Mouse (Mus musculus) splenic B cell, adult 2 months (primary cell): ENCODE results near the gene Ly6g6d.
A peak's percentile ranks its signal among the peaks of the same experiment; 100 is the strongest.

Source experiments
- DNase-seq: peaks from one replicate; pipeline ENCODE4 v3.0.0-alpha.2; 2011; ENCODE audit warnings: low read depth, low spot score
- H3K27me3 ChIP-seq: 2 replicates; pipeline ENCODE4 v1.6.1; 2012; ENCODE audit warnings: mild to moderate bottlenecking, low read length, moderate library complexity, mixed read lengths; ENCODE audit not compliant: control insufficient read depth, poor library complexity, insufficient read depth, severe bottlenecking
- H3K36me3 ChIP-seq: 2 replicates; pipeline ENCODE4 v1.6.1; 2012; ENCODE audit warnings: mild to moderate bottlenecking, low read length, moderate library complexity, mixed read lengths; ENCODE audit not compliant: control insufficient read depth, poor library complexity, insufficient read depth, severe bottlenecking

The Ly6g6d gene

DNA sequence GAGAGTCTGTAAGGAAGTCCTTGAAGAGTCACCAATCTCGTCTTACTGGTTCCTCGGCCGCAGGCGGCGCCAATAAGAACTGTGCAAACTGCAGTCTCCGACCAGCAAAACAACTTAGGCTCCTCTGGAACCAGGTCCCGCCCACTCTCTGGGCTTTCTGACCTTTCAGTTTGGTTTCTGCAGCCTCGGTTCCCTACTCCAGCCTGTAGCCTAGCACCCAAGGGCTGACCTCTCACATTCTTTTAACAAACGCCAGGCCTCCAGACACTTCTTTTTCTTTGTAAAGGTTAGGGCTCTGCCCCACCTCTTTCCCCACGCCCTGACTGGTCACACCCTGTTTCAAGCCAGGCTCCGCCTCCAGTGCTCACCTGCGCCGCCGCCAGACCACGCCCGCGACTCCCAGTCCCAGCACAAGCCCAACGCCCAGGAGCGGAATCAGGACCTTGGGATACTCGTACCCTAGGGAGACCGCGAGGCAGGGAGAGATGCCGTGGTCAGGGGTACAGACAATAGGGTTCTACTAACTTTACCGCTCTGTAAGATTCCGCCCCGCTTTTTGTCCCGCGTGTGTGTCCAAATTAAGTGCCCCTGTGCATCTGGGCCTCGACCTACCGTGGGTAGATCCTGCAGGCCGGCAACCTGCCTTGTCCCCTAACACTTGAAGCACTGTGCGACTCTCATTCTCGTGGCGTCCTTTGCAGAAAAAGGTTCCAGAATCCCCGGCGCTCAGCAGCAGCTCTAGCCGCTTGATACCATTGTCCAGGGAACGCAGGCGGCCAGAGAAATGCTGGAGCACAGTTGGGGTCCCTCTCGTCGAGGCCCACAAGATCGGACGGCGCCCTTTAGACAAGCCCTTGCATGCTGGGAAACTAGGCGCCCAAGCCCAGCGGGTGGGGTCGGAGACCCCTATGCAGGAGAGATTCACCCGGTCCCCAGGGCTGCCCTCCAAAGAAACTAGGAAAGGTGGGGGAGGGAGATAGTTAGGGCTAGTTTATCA lies 12.6 kb downstream of the Ly6g6d start, which contains the start of gene Ly6g6c:
Gene Ly6g6c (plus strand): TSS at position 438 of the 997 bp plus-strand sequence.
- Histone ChIP-seq H3K36me3 (no peaks in the 10 kb centered on the region), H3K27me3 (no peaks in the 10 kb centered on the region)
- peak; percentile 44 for DNase-seq

DNA sequence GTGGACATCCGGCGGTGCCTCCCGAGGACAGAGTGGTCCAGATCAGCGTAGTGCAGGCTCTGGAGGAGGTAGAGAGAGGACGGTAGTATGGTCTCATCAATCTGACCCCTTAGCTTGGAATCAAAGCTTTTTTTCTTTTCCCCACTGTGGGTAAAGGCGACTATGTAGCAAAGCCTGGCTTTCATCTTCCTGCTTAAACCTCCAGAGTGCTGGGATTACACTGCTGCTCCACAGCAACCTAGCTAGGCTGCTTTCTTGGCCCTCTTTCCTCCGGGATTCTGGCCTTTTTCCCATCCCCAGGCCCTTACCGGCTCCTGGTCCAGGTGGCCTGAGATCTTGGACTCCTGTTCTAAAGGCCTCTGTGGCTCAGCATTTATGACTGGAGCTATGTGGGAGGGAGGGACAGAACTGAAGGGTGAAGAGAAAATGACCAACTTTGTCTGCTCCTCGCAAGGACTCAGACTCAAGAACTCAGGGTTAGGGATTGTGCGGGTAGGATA lies 13.4 kb downstream of the Ly6g6d start:
- DNase-seq: no peak
- H3K36me3 ChIP-seq: no peaks in the 10 kb centered on the region
- H3K27me3 ChIP-seq: no peaks in the 10 kb centered on the region

DNA sequence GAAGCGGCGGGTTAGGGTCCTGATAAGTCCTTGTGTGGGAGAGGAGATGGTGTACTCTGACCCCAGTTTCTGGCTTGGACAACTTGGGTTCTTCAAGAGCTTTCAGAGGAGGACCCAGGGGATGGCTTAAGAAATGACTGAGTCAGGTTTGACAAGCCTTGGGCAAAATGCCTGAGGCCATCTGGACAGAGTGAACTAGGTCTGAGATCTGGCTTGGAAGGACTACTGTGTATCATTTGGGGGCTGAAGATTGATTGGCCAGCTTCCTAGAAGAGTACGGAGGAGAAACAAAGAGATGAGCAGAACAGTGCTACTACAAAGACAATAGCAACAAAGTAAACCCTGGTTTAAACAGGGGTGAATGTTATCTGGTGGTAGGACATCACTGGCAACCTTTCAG lies 14.4 kb downstream of the Ly6g6d start:
- Histone ChIP-seq H3K36me3 (no peaks in the 10 kb centered on the region; the same call in 1 of the 2 replicates), H3K27me3 (no peaks in the 10 kb centered on the region)
- DNase-seq: no peak

DNA sequence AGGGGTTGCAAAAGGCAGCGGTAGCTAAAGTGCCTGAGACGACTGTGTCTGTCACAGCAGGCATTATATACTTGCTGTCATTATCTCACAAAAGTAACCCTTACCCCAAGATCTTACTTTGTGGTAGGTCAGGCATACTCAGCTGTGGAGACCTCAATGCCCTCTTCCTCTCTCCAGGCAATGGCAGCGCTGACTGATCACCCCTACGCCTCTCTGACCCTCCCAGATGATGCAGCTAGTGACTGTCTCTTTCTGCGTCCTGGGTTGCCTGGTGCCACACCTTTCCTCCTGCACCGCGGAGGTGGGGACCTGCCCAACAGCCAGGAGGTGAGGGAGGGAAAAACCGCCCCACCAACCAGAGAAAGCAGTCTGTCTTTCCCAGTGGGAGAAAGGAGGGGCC lies 16.6 kb downstream of the Ly6g6d start:
- Histone ChIP-seq H3K27me3 (no peaks in the 10 kb centered on the region), H3K36me3 (peaks cover 5% of the 10 kb centered on the region)
- DNase-seq: no peak

DNA sequence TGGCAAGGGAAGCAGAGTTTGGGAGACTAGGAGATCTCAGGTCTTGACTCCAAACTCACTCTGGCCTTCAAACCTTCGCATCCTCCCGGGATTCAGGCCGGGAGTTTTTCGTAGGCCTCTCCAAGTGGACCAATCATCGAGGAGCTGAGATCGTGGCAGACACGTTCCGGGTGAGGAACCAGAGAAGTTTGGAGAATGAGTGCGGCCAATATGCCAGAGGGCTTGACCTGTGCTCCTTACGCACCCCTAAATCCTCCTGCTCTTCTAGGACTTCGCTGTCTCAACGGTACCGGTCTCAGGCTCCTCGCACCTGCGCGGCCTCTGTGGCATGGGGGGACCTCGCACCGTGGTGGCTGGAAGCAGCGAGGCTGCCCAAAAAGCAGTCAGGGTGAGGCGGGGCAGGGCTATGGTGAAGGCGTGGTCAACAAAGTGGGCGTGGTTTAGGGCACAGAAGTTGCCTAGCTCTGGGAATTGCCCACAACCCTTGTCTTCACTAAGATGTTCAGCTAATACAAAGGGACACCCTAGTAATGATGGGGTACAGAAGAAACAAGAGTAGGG lies 17.0 kb downstream of the Ly6g6d start:
- no peak for DNase-seq
- Histone ChIP-seq H3K36me3 (peaks cover 5% of the 10 kb centered on the region), H3K27me3 (no peaks in the 10 kb centered on the region)

DNA sequence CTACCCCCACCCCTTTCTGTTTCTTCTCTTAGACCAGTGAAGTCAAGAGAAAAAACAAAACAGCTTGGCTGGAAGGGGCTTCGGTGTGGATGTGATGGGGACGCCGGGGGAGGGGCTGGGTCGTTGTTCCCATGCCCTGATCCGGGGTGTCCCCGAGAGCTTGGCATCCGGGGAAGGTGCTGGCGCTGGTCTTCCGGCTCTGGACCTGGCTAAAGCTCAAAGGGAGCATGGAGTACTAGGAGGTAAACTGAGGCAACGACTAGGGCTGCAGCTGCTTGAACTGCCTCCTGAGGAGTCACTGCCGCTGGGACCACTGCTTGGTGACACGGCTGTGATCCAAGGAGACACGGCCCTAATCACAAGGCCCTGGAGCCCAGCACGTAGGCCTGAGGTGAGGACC lies 17.8 kb downstream of the Ly6g6d start:
- no peak for DNase-seq
- peaks cover 8% of the 10 kb centered on the region for H3K36me3 ChIP-seq
- no peaks in the 10 kb centered on the region for H3K27me3 ChIP-seq

DNA sequence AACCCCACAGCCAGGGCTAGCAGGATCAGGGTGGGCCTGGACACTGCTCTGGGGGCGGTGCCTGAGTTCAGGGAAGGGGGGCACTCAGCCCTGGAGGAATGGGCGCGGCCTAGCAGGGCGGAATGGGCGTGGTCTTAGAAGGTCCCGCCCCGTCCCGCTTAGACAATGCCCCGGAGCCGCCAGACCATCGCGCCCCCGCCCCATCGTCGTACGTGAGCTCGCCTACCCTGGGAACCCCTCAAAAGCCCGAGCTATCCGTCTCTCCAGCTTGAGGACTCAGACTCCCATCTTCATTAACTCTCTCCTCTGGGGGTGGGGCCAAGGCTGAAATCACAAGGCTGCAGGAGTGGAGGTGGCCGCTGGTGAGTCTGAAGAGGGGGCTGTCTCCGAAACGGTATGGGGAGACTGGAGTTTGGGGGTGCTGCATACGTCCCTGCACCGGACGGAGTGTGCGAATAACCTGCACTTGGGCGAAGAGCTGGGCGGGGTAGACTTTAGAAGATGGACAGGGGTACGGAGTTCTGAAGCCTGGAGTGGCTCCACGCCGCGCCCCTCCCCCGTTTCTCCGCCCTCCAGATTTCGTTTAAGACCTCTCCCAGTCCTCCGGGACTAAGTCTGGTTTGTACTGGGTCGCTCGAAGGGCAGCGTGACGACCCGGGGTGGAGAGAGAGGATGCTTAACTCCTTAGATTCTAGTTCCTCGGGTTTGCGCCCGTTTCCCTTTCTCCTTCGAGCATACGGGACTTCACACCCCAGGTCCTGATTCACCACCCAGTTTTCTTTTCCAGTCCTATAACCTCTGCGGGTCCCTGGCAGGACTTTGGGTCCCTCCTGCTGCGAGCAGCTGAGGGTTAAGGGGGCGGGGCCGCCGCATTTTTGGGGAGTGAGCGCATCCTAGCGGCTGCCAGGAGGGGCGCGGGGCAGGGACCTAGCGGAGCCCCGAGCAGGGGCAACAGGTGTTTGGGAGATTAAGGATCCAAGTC lies 18.7 kb downstream of the Ly6g6d start, which contains the start of gene Ddah2:
Gene Ddah2 (plus strand): TSS at position 125 of the 982 bp plus-strand sequence.
- Histone ChIP-seq H3K36me3 (peaks cover 11% of the 10 kb centered on the region), H3K27me3 (no peaks in the 10 kb centered on the region)
- DNase-seq: peak; percentile 86

DNA sequence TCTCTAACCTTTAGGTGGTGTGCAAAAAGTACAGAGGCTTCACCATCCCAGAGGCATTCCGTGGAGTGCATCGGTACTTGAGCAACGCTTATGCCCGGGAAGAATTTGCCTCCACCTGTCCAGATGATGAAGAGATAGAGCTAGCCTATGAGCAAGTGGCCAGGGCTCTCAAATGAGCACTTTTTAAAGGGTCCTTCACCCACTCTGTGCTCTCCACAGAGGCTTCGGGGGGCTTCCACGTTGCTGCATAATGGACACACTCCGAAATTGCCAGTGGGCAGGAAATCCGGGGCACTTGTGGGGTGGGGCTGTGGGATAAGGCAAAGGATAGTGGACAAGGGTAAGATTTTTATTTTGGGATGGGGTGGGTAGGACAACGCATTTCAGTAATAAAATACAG lies 19.5 kb downstream of the Ly6g6d start:
- Histone ChIP-seq H3K27me3 (no peaks in the 10 kb centered on the region), H3K36me3 (peaks cover 19% of the 10 kb centered on the region)
- DNase-seq: no peak

DNA sequence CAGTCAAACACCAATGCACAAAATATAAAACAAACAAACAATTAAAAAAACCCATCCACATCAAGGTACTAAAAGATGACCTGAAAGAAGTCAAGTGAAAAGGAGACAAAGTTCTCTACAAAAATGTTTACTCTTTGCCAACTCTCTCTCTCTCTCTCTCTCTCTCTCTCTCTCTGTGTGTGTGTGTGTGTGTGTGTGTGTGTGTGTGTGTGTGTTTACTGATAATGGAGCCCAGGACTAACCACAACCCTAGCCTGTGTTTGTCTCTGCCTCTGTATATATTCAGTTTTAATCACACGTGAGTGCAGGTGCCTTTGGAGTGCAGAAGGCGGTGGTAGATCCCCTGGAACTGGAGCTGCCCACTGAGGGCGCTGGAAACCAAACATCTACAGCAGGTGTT lies 20.8 kb downstream of the Ly6g6d start:
- no peaks in the 10 kb centered on the region for H3K27me3 ChIP-seq
- no peak for DNase-seq
- H3K36me3 ChIP-seq: peaks cover 24% of the 10 kb centered on the region

DNA sequence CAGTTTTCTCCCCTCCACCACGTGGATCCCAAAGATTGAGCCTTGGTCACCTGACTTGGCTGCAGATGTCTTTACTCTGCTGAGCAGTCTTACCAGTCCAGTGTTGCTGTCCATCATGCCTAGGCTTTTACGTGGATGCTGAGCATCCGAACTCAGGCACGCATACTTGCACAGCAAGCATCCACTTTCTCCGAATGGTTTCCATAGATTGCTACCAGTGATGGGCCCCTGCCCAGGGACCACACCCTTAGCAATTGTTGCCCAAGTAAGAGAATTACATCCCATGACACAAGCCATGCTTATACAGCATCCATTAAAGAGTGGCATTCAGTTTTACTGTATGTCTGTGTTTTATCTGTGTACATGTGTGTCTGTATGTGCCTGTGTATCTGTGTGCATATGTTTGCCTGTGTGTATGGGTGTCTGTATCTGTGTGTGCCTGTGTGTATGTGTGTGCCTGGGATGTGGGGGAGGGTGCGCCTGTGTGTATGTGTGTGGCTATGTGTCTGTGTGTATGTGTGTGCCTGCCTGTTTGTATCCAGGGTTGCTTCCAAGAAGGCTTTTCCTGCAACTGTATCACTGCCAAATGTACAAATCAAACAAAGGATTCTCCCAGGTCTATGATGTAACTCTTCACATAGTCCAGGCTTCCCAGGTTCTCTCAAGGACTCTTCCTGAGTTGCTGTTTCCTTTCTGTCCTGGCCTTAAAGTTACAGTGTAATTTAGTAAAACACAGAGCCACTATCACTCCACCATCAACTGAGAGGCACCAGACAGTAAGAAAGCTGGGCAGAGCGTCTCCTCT lies 22.0 kb downstream of the Ly6g6d start:
- no peak for DNase-seq
- H3K36me3 ChIP-seq: peaks cover 24% of the 10 kb centered on the region
- no peaks in the 10 kb centered on the region for H3K27me3 ChIP-seq

DNA sequence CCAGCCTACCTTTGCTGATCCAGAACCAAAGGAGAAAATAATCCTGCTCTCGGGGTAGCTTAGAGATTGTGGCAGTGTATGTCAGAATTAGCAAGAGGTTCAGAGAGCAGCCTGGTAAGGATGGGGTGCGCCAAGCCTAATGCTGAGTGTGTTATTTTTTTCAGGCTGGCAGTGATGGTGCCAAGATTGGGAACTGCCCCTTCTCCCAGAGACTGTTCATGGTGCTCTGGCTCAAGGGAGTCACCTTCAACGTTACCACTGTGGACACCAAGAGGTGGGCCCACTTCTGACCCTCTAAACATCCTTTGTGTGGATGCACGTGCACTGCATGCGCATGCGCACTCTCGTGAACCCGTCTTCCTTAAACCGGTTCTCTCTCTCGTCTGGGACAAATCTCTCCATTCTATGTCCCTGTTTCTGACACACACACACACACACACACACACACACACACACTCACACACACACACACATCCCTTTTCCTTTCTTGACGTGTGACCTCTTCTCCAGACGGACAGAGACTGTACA lies 25.5 kb downstream of the Ly6g6d start:
- Histone ChIP-seq H3K36me3 (peaks cover 20% of the 10 kb centered on the region), H3K27me3 (no peaks in the 10 kb centered on the region)
- DNase-seq: no peak

DNA sequence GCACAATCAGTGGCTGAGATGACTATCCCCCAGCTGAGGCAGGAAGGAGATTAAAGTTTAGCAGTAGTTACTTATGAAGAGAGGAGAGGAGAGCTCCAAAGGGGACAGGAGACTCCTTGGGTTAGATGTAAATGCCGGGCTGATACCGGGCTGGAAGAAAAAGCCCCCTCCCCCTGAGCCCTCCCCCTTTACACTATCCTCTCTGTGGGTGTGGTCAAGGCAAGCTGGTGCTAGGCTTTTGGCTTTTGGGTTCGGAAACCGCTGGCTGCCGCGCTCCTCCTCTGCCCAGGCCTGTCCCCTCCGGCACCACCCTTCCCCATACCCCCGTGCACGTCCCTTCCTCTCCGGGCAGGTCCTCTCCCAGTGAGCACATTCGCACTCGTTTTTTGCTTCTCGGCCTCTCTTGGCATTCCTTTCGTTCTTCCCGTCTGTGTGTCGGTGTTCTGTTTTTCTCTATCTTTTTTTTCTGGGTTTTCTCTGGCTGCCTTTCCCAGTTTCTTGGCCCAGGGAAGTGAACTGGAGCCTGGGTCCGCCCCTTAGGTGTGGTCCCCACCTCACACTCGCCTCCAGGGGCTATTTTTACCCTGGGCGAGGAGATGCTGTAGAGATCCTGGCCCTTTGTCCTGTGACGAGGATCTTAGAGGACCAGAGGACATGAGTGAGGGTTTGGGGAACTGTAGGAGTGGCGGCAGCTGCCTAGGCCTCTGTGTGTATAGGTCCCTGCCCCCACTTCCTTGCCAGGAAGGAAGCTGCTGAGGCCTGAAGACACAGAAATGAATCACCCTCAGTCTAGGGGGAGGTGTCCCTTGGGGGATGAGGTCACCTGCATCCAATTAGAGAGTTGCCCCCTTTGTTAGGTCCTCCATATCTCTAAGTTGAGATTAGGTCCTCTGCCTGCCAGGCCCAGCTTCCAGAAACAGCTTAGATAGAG lies 26.4 kb downstream of the Ly6g6d start:
- DNase-seq: peak; percentile 91
- H3K27me3 ChIP-seq: no peaks in the 10 kb centered on the region
- peaks cover 20% of the 10 kb centered on the region for H3K36me3 ChIP-seq
